Mouse (Mus musculus) testis, adult 2 months (tissue): ENCODE measurements around the gene Gpr157.

Experiments used
- CTCF ChIP-seq: fragments of 200-500 bp; IDR thresholded peaks from 2 replicates; pipeline ENCODE4 v1.5.1; 2012; ENCODE audit warnings: low read depth, mild to moderate bottlenecking, inconsistent platforms, low read length, moderate library complexity; ENCODE audit not compliant: control insufficient read depth, insufficient read depth, insufficient replicate concordance
- POLR2A ChIP-seq: fragments of 200-500 bp; IDR thresholded peaks from 2 replicates; pipeline ENCODE4 v1.6.1; 2012; ENCODE audit warnings: low read depth, mild to moderate bottlenecking, inconsistent platforms, low read length, moderate library complexity; ENCODE audit not compliant: control insufficient read depth

DNA sequence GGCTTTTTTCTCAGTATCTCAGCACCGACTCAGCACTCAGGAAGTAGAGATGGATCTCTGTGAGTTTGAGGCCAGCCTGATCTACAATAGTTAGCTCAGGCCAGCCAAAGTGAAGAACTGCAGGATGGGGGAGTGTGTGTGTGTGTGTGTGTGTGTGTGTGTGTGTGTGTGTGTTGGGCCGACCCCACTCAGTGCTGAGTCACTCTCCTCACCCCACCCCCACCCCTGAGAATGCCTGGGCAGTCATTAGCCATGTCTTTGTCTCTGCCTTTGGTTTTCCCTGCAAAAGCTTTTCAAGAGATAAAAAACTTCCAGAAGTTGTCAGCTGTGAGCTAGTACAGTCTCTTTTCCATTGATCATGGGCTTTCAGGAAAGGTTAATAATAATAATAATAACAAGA lies 43.5 kb downstream of the Gpr157 start:
- TF ChIP-seq CTCF (no peak), POLR2A (no peak)
